Mouse (Mus musculus) gastrocnemius, postnatal 4 days (tissue): Measurements from ENCODE around the gene Ifi208. TPM values are rescaled to one million over a fixed set of nuclear protein-coding genes. Genes with fewer than 3 reads are reported as not detected.
"Not testable (repeated sequence)": the region's sequence is repeated elsewhere in the genome, so short reads cannot be mapped to it uniquely, and the experiment has no call there.

Experiments
- DNase-seq, 2 experiments: peaks; one replicate each; pipeline ENCODE4 v3.0.0; 2021 to 2022; ENCODE audit warnings: low spot score in 2 of 2, mixed read lengths in 2 of 2
- long read RNA-seq, 2 experiments: library from polyadenylated mRNA; stranded (forward); transcript quantifications; one replicate each; pipeline ENCODE4 v2.0.0; 2021
- microRNA-seq: library from miRNA; unstranded; fragments of <30 nt; microRNA quantifications from one replicate; pipeline ENCODE4 v1.2.0, GENCODE M21; 2021
- total RNA-seq, 2 experiments: library from RNA; stranded (reverse); gene quantifications; 2 replicates each; pipeline ENCODE4 v1.2.3; 2021

The Ifi208 gene
- total RNA-seq = under 1 TPM in 1 of 2 experiments, not detected in 1; 0.20 TPM
- long read RNA-seq, experiment 1 = 0 reads
- long read RNA-seq, experiment 2 = 0 reads

DNA sequence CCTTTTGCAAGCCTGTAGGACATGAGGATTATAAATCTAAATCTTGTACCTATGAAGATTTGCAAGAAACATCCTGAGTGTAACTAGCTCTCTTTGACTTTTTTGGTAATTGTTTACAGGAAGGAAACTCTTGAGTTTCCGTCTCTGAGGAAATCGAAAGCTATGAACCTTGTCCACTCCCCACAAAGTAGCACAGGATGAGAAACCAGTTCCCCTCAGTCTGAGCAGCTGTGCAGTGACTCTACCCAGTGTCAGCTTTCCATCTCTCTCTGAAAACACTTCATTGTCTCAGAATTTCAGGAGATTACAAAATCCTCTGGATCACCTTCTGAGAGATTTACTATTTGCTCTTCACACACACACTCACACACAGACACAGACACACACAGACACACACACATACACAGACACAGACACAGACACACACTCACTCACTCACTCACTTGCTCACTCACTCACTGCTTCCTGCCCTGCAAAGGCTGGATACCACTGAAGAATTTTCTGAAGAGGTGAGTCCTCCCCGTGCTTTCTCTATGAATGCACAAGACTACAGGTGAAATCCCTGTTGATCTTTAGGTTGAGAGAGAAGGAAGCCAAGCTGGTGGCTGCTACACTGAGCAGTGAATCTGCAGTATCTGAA lies at the start of gene Ifi208:
Gene Ifi208 (plus strand): TSS at position 218 of the 640 bp plus-strand sequence.
- DNase-seq = not testable (repeated sequence)

DNA sequence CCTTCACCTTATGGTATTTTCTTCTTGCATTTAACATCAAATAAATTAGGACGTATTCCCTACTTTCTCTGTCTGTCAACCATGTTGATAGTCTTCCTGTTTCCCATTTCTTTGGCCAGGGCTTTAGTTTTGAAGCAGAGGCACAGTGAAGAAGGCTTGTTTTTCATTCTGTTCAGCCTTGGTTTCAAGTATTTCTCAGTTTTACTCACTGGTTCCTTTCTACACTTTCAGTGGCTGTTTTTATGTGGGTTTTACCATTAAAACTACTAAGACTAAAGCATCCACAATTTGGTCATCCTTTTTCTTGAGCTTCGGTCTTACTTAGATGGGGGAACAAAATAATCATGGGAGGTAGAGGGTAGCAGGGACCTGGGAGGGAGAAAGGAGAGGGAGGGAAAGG lies 49.4 kb upstream of the Ifi208 start:
- DNase-seq = no peak

DNA sequence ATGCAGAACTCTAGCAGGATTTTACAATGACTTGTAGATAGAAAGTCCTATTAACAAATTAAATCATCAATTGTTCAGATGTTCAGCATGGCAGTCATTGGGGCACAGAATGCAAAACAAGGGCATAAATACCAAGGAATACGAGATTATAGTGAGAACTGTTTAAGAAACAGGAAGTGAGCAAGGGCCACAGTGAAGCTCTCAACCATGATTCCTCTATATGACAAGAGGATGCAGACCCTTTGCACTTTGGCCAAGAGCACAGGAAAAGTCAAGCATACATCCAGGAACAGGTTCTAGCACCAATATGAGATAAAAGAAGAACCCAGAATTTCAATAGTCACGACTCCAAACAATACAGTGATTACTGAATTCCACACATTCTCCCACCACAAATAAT lies 46.8 kb upstream of the Ifi208 start:
- no peak for DNase-seq

DNA sequence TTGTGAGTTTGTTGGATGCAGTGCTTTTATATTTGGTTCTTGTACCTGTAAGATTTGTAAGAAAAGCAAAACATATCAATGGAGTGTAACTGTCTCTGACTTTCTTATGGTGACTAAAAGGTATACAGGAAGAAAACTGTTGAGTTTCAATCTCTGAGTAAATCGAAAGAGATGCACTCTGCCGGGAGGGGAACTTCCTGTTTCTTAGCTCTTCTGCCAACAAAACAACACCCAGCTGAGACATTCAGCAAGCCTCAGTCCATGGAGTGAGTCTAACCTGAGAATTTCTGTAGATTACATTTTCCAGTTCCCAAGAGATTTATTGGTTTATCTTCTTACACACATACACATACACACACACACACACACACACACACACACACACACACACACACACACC lies 42.9 kb upstream of the Ifi208 start, which contains the start of gene Ifi209:
Gene Ifi209 (plus strand): TSS at position 296 of the 400 bp plus-strand sequence.
- not testable (repeated sequence) for DNase-seq

DNA sequence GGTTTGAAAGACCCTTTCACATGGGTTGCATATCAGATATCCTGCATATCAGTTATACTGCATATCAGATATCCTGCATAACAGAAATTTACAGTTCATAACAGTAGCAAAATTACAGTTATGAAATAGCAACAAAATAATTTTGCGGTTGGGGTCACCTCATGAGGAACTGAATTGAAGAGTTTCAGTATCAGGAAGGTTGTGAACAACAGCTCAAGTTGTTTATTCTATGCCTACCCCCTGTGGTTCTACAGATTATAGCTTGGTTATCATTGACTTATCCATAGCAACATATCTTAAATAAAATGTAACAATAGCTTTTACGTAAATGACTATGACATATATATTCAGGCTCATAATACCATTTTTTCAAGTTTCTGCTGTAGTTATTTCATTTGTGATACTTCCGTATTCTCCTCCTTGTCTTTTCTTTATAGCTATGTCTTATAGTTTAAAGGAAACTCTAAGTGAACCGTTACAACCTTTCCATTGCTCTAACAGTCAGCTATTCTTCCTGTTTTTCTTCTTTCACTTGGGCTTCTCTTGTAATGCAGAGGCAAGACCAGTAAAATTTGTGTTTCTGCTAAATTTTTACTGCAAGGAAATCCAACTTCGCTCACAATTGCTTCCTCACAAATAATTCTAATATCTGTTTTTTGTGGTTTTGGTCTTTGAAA lies 39.4 kb upstream of the Ifi208 start:
- no peak for DNase-seq

DNA sequence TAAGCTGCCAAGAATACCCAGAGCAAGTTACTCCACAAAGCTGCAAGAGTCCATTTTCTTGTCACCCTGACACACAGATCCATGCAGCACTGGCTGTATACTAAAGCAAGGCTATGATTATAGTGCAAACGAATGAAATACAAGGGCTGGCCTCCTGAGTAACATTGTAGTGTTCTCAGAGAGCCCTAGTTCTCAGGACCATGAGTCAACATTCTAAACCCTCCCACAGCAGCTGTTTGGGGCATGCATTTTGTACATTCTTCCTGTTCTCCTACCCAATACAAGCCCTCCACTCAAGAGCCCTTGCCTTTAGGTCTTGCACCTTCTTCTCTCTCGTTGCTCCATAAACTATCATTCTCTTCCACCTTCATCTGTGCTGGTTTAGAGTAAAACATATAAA lies 28.1 kb upstream of the Ifi208 start:
- DNase-seq = no peak

DNA sequence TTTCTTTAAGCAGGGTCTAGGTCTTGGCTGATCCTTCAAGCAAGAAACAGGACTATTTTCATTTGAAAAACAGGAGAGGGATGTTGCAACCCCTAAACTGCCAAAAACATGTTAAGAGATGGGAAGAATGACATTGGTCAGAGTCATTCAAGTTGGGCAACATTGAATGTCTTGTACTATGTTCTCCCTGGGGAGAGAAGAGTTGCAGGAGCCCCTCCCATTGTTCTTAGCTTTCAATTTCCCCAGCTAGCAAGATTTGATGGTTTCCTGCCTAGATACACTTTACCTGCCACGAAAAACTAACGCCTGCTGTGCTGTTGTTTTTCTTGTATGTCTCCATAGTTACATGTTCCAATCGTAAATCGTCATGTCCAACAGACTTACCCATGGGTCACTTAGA lies 15.5 kb upstream of the Ifi208 start:
- no peak for DNase-seq

DNA sequence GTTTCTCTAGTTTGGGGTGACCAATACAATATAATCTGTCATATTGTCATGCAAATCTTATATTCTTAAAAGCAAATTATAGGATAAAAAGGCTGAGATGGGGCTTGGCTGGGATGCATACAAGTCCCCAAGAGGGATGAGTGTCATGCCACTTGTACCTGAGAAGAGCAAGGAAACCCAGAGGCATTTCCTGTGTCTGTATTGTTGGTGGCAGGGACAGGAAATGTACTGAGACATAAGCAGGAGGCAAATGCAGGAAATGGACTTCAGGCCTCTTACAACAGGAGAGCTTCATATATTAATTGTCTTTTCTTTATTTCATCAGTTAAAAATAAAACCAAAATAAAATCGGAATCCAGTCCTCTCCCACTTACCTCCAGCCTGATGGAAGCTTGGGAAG lies 5.1 kb downstream of the Ifi208 start:
- DNase-seq = not testable (repeated sequence)

DNA sequence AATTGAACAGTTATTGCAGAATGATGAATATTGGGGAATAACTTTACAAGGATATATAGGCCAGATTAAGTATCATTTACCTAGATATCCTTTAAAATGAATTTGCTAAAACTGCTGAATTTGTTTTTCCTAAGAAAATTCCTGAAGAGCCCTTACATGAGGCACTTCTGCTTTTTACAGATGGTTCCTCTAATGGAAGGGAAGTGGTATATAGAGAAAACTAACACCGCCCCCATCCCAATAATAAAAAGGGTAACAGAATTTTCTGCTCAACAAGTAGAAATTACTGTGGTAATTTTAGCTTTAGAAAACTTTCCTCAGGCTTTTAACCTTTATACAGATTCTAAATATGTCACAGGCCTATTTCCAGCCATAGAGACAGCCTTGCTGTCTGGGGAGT lies 20.8 kb downstream of the Ifi208 start:
- no peak for DNase-seq

DNA sequence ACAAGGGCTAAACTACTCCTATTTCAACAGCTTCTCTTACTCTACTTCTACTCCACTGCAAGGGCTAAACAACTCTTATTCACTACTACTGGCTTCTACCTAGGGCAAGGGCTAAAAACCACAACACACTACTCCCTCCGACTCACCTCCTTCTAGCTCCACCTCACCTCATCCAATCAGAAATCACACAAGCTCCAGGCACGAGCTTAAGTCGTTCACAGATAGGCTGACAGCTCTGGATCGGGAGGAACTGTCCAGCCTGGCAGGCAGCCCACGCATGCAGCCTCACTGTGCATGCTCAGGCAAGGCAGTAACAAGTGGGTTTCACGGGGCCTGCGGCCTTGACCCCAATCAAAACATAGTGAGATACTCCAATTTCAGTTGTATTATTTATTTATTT lies 59.7 kb downstream of the Ifi208 start:
- DNase-seq = no peak

DNA sequence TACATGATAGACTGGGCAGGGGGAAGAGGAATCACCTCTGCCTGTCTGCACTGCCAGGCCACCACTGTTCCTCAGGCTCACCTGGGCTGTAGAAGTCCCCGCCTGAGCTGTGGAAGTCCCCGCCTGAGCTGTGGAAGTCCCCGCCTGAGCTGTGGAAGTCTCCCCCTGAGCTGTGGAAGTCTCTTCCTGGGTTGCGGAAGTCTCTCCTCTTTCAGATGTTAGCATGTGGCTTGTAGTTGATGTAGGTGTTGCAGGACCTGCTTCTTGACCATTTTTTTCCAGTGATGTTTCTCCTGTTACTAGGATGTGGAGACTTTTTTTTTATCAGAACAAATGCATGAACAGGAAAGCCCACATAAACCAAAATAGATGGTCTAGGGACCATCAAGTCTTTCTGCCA lies 61.5 kb downstream of the Ifi208 start:
- DNase-seq = not testable (repeated sequence)

DNA sequence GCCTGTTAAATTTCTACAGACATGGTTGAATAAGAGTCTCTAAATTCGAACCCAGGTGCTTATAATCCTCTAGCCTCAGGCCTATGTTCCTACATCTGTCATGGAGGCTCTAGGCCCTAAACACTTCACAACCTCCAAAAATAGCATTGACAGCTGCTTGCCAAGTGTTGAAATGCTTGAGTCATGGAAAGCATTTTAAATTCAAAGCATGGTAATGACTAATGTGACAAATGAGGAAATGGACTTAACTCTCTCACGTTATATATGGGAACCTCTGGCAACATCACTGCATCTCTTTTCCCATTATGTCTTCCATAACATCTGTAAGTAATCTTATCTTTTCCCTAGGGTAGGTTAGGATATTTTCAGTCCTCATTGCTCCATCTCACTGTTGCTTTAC lies 63.5 kb downstream of the Ifi208 start:
- no peak for DNase-seq

DNA sequence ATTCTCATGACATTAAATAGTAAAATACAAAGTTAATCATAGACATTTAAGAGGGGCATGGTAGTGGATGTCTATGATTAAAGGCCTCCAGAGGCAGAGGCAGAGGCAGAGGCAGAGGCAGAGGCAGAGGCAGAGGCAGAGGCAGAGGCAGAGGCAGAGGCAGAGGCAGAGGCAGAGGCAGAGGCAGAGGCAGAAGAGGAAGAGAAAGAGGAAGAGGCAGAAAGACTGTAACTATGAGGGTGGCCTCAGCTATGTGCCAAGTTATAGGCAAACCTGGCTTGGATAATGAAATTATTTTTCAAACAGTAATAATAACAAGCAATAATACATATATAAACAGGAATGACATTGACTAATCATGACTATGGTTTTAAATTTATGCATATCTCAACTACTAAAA lies 67.1 kb downstream of the Ifi208 start:
- DNase-seq = no peak

DNA sequence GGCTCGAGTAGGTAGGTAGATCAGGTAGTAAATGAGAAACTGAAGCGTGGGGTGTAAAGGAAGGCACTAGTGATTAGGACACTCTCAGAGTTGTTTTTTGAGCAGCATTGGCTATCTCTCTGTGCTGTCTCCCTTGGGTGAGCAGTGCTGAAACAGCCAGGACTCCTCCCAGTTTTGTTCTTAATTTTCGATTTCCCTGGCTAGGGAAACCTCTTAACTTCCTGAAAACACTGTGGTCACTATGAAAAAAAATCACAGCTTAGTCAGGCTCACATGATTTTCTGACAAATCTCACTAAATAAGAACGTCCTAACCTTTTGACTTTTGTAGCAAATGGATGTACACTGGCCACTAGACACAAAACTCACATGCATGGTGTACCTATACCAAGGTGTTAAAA lies 68.2 kb downstream of the Ifi208 start, which contains the start of gene Ifi207:
Gene Ifi207 (minus strand): TSS at position 92 of the 400 bp plus-strand sequence.
- no peak for DNase-seq

DNA sequence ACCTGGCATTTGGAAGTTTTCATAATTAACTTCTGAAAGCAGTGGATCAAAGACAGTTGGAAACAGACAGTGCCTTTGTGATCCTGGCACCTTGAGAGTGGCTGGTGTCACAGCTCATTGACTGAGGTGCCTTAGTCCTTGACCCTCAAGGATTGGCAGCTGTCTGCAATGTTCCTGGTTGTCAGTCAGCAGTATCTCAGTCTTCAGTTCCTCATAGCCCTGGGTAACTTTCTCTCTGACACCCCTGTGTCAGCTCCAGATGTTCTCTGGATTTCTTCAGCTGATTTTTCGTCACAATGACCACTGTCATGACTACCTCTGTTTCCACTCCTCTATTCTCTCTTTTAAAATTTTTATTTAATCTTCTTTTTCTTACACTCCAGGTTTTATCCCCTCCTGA lies 68.8 kb downstream of the Ifi208 start:
- no peak for DNase-seq

Small RNA genes within 50 kb of the gene (microRNA-seq; reads per million reads assigned to microRNA genes)
- gene Gm44339 = not detected

Other genes with a start within 250 kb of the Ifi208 start
- not detected for gene Ifi206, start 182.6 kb upstream of the Ifi208 start, total RNA-seq
- not detected for gene Ifi214, start 137.7 kb upstream of the Ifi208 start, total RNA-seq
- gene Ifi213, start 74.4 kb upstream of the Ifi208 start, total RNA-seq = not detected
- gene Ifi209, start 42.8 kb upstream of the Ifi208 start, total RNA-seq = under 1 TPM; 0.15 to 0.29 TPM
- 1 to 10 TPM; 2.5 to 3.1 TPM for gene Ifi207, start 68.1 kb downstream of the Ifi208 start, total RNA-seq
- 1 to 10 TPM; 3.1 to 3.6 TPM for gene Ifi204, start 93.3 kb downstream of the Ifi208 start, total RNA-seq
- gene Ifi211, start 239.4 kb downstream of the Ifi208 start, total RNA-seq = 1 to 10 TPM; 1.0 to 1.4 TPM